Mouse (Mus musculus) kidney, adult 2 months (tissue): ENCODE measurements at regions not wholly inside any gene's neighbourhood (a gene's known extent, or its start where the extent isn't known, plus 50 kb on each side); places are given as distances from the start of the nearest gene placed in this dataset.

Experiments
- CTCF ChIP-seq: fragments of 200-500 bp; conservative IDR thresholded peaks from 2 replicates; pipeline ENCODE4 v1.5.1; 2011; ENCODE audit warnings: low read depth, mild to moderate bottlenecking, control low read depth, low read length, moderate library complexity, mixed read lengths; ENCODE audit not compliant: insufficient read depth, insufficient read length
- POLR2A ChIP-seq: fragments of 200-500 bp; IDR thresholded peaks from one replicate; pipeline ENCODE4 v1.6.1; 2011; ENCODE audit warnings: low read depth, low read length, control low read depth

DNA sequence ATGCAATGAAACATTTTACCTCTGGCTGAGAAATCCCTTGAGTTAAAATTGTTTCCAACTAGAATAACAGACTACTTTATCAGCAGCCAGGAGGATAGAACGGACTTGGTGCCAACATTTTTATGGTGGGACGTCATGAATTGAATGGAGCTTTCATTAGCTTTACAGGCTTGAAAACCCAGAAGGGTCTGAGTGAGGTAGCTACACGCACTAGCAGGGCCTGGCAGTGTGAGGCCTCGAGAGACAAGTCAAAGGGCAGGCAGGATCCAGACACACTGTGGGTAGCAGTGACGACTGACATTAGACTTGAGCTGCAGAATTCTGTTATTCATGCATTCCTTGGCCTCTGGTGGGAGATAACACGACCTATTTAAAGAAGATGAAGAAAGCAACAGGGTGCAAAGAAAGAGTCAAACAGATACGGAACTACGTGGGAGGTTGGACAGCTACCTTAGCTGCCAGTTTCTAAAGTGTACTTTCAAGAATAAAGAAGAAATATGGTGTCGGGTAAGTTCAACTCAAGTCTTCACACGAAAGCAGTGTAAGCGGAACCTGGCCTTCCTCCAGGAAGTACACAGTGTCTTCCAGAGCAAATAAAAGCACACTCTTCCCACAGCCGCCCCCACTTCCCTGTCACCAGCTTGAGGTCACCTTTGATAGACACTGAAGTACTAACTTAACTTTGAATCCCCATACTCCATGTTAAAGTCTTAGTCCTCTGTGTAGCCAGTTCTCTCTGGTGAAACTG, 53.2 kb upstream of the Acbd6 start:
- TF ChIP-seq POLR2A (no peak), CTCF (no peak)
